Mouse (Mus musculus): ENCODE measurements around the gene Creb3l4. TPM values are rescaled to one million over a fixed set of nuclear protein-coding genes. Genes with fewer than 3 reads are reported as not detected.

Creb3l4 gene
- polyA plus RNA-seq, 1 experiment from 2014 or later = 3.0 TPM

DNA sequence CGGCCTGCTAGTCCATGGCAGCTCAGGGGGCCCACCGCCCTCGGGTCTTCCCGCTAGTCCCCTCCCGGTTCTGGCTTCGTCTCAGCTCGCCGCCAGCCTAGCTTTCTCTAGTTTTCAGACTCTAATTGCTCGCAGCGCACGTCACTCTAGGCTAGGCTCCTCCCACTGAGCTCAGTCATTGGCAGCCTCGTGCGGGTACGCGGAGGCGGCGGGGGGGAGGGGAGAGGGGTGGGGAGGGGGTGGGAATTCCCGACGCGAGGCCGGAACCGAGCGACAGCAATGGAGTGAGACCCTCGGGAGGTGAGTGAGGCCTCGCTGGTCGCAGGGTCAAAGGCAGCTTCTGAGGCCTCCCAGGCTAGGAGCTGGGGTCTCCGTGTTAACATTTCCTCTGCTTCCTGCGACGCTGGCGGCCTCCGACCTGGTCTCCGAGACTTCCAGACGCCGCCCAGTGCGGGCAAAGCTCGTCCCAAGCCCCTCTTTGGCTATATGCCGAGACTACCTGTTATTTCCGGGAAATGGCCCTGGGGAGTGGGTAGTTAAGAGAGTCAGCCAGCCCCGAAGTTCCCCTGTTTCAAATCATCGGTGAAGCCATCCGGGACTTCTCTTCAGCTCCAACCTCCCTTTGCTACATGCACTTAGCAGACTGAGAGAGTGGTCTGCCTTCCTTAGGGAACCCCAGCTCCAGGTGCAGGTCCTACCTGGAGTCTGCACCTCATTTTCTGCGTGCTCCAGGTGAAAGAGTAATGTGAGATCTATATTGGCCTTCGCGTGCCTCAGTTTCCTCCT lies 4.8 kb upstream of the Creb3l4 start, which contains the start of gene Slc39a1:
Gene Slc39a1, plus strand, starts transcription at position 213 of the 786 bp plus-strand sequence.
- Histone ChIP-seq H3K27me3 (no peaks in the 10 kb centered on the region), H3K4me1 (replicated peaks) (peaks cover 32% of the 10 kb centered on the region), H3K9me3 (no peaks in the 10 kb centered on the region), H3K4me2 (peak within 1 kb of the TSS; percentile 89), H3K4me3 (peak within 1 kb of the TSS; percentile 65), H3K36me3 (peaks cover 14% of the 10 kb centered on the region), H3K9ac (peak within 1 kb of the TSS; percentile 83), H3K27ac (peak within 1 kb of the TSS; percentile 94)
- peak; percentile 94 for ATAC-seq (ENCODE audit: low FRiP score)
- under 1% methylated on average over 42 of the region's 44 CpGs for WGBS

DNA sequence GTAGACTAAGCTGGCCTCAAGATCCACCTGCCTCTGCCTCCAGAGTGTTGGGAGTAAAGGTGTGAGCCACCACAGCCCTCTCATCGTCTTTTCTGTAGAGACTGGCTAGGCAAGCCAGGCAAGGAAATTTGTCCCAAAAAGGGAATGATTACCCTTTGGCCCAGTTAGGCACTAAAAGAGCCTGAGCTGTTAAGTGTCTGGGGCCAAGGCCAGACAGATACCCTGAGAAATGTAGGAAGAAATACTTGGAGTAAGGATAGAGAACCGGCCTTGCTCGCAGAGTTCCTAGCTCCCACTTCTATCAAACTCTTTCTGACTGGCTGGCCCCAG lies 4.3 kb upstream of the Creb3l4 start:
- no peaks in the 10 kb centered on the region for H3K9me3 ChIP-seq
- H3K27me3 ChIP-seq = no peaks in the 10 kb centered on the region
- peak overlapping the region; percentile 65 for H3K4me3 ChIP-seq
- whole genome bisulfite sequencing = 0% methylated on average over 3 of the region's 3 CpGs
- H3K4me1 ChIP-seq (replicated peaks) = peaks cover 37% of the 10 kb centered on the region
- peak overlapping the region; percentile 94 for H3K27ac ChIP-seq
- peak overlapping the region; percentile 89 for H3K4me2 ChIP-seq
- peak overlapping the region; percentile 83 for H3K9ac ChIP-seq
- peaks cover 14% of the 10 kb centered on the region for H3K36me3 ChIP-seq
- ATAC-seq (ENCODE audit: low FRiP score) = no peak; the same call in none of the 2 replicates

DNA sequence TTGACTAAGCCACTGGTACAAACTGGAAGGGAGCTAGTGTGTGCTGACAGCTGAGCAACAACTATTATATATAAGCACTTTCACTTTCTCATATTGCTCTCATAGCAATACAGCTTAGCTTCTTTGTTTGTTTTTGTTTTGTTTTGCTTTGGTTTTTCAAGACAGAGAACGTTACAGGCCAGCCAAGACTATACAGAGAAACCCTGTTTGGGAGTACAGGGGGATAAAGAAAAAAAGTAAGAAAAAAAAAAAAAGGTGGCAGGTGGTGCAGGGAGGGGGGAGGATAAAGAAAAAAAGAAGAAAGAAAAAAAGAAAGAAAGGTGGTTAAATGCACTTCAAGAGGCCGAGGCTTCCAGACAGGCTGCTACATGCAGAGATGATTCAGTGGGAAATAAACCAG lies 2.1 kb upstream of the Creb3l4 start:
- Histone ChIP-seq H3K4me1 (replicated peaks) (peaks cover 29% of the 10 kb centered on the region), H3K36me3 (no peaks in the 10 kb centered on the region), H3K9me3 (no peaks in the 10 kb centered on the region), H3K27me3 (no peaks in the 10 kb centered on the region), H3K4me2 (no peak overlapping the region), H3K27ac (no peak overlapping the region), H3K4me3 (no peak overlapping the region), H3K9ac (no peak overlapping the region)
- 77% methylated on average over 2 of the region's 2 CpGs for WGBS
- no peak for ATAC-seq (ENCODE audit: low FRiP score)

- Histone ChIP-seq H3K27me3 (no peaks in the 10 kb centered on the region), H3K27ac (no peak overlapping the region), H3K9me3 (no peaks in the 10 kb centered on the region), H3K4me1 (replicated peaks) (peaks cover 11% of the 10 kb centered on the region), H3K4me3 (no peak overlapping the region), H3K36me3 (no peaks in the 10 kb centered on the region), H3K9ac (no peak overlapping the region), H3K4me2 (no peak overlapping the region)
- WGBS = 87% methylated on average over 10 of the region's 10 CpGs
- ATAC-seq (ENCODE audit: low FRiP score) = no peak
Observed at GRCm38 (mm10) chr3:90241669-90242358, 1.5 kb downstream of the Creb3l4 start.

DNA sequence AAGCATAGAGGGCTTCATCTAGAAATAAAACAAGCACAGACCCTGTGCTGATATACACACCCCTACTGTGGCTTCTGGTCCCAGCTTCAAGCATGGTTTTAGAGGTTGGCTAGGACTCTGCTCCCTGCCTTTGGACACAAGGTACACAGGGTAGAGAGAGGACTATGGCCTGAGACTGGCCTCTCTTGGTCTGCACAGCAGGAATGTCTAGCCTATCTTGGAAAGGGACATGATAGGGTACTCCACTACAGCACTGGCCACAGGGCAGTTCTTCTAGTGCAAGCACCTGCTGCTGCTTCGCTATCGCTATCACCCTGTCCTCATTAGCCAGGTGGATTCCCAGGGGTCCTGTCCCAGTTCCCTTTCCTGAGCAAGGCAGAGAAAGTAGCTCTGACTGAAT lies 2.1 kb downstream of the Creb3l4 start:
- Histone ChIP-seq H3K36me3 (peaks cover 3% of the 10 kb centered on the region; the same call in 1 of the 2 replicates), H3K27me3 (no peaks in the 10 kb centered on the region), H3K4me1 (replicated peaks) (peaks cover 11% of the 10 kb centered on the region), H3K9me3 (no peaks in the 10 kb centered on the region), H3K27ac (no peak overlapping the region), H3K9ac (no peak overlapping the region), H3K4me3 (no peak overlapping the region), H3K4me2 (no peak overlapping the region)
- ATAC-seq (ENCODE audit: low FRiP score) = no peak
- WGBS = 94% methylated on average over 2 of the region's 2 CpGs

GRCm38 (mm10) chr3:90231507-90232333 lies 11.6 kb downstream of the Creb3l4 start, which contains the start of gene Jtb:
TSS of gene Jtb (plus strand) at chr3:90231597.
- ATAC-seq (ENCODE audit: low FRiP score) = peak; percentile 97
- peaks cover 26% of the 10 kb centered on the region for H3K36me3 ChIP-seq
- peak within 1 kb of the TSS; percentile 90 for H3K27ac ChIP-seq
- peak within 1 kb of the TSS; percentile 92 for H3K4me2 ChIP-seq
- no peaks in the 10 kb centered on the region for H3K9me3 ChIP-seq
- peak within 1 kb of the TSS; percentile 79 for H3K4me3 ChIP-seq
- H3K4me1 ChIP-seq (replicated peaks) = peaks cover 16% of the 10 kb centered on the region
- peak within 1 kb of the TSS; percentile 83 for H3K9ac ChIP-seq
- H3K27me3 ChIP-seq = no peaks in the 10 kb centered on the region
- under 1% methylated on average over 61 of the region's 61 CpGs for WGBS

GRCm38 (mm10) chr3:90231075-90231474 lies 12.2 kb downstream of the Creb3l4 start:
- no peaks in the 10 kb centered on the region for H3K9me3 ChIP-seq
- H3K27me3 ChIP-seq = no peaks in the 10 kb centered on the region
- H3K36me3 ChIP-seq = peaks cover 21% of the 10 kb centered on the region
- ATAC-seq (ENCODE audit: low FRiP score) = no peak; the same call in 1 of the 2 replicates
- 19% methylated on average over 8 of the region's 8 CpGs for WGBS
- H3K4me3 ChIP-seq = peak overlapping the region; percentile 79
- peak overlapping the region; percentile 92 for H3K4me2 ChIP-seq
- peak overlapping the region; percentile 83 for H3K9ac ChIP-seq
- peak overlapping the region; percentile 90 for H3K27ac ChIP-seq
- peaks cover 16% of the 10 kb centered on the region for H3K4me1 ChIP-seq (replicated peaks)

- Histone ChIP-seq H3K4me2 (no peak overlapping the region), H3K36me3 (peaks cover 6% of the 10 kb centered on the region), H3K4me1 (replicated peaks) (peaks cover 22% of the 10 kb centered on the region), H3K9ac (no peak overlapping the region), H3K4me3 (no peak overlapping the region), H3K9me3 (no peaks in the 10 kb centered on the region), H3K27ac (no peak overlapping the region), H3K27me3 (no peaks in the 10 kb centered on the region)
- WGBS = 85% methylated on average over 10 of the region's 10 CpGs
- no peak for ATAC-seq (ENCODE audit: low FRiP score)
Observed at GRCm38 (mm10) chr3:90224331-90224730, 19.0 kb downstream of the Creb3l4 start.

DNA sequence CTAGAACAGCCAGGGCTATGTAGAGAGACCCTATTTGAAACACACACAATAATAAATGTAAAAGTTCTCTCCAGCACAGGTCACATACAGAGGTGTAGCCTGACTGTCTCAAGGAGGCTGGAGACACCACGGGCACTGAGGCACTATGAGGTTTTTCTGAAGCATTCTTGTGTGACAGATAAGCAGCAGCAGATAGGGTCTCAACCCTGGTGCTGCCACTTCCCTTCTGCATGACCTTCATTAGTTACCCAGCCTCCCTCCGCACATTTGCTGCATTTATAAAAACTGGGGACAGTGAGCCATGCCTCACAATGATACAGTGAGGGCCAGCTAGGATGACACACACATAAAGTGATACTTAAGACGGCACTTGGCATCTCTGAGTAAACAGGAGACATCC lies 20.4 kb downstream of the Creb3l4 start:
- H3K4me2 ChIP-seq = no peak overlapping the region

DNA sequence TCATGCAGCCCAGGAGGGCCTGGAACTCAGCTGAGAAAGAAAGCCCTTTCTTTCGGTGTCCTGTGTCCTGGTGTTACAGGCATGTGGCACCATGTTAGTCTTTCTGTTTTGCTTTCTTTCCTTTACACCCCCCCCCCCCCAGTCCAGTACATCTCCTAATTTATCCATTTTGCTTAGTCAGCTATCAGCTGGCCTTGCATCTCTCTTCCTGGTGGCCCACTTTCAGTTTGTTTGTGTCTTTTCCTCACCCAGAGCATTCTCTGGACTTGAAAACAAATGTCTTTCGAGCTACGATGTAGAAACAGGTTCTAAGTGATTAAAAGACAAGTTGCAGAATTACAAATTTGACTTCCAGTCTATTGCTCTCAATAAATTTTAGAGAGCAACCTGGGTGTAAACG lies 20.9 kb downstream of the Creb3l4 start:
- Histone ChIP-seq H3K9ac (no peak overlapping the region), H3K4me3 (no peak overlapping the region), H3K27ac (no peak overlapping the region), H3K4me2 (no peak overlapping the region), H3K9me3 (no peaks in the 10 kb centered on the region), H3K36me3 (peaks cover 6% of the 10 kb centered on the region), H3K27me3 (no peaks in the 10 kb centered on the region), H3K4me1 (replicated peaks) (peaks cover 22% of the 10 kb centered on the region)
- 90% methylated on average over 4 of the region's 4 CpGs for WGBS
- no peak for ATAC-seq (ENCODE audit: low FRiP score)

More for the DNA sequence above, 20.4 kb downstream of the Creb3l4 start:
- Histone ChIP-seq H3K4me1 (replicated peaks) (peaks cover 22% of the 10 kb centered on the region), H3K27me3 (no peaks in the 10 kb centered on the region), H3K27ac (no peak overlapping the region), H3K4me3 (no peak overlapping the region), H3K9me3 (no peaks in the 10 kb centered on the region), H3K9ac (no peak overlapping the region), H3K36me3 (peaks cover 6% of the 10 kb centered on the region)
- ATAC-seq (ENCODE audit: low FRiP score) = no peak
- 84% methylated on average over 3 of the region's 3 CpGs for WGBS

DNA sequence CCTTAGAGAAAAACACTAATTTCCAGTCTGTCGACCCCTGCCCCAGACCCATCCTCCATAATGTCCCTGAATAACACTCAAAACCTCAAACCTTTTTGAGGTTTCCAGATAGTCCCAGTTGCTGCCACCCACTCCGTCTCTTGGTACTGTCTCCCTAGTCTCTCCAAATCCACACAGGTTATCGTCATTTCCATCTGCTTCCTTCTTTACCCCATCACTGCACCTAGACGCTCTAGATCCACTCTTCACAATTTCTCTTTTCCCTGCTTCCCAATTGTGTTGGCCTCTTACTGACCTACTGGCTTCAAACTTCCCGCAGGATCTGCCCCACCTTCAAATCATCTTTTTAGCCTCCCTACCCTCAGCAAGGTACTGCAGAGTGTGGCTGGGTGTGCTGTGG lies 22.2 kb downstream of the Creb3l4 start:
- H3K4me3 ChIP-seq = peak overlapping the region; percentile 38
- H3K4me1 ChIP-seq (replicated peaks) = peaks cover 22% of the 10 kb centered on the region
- no peak for ATAC-seq (ENCODE audit: low FRiP score)
- H3K27me3 ChIP-seq = no peaks in the 10 kb centered on the region
- no peak overlapping the region for H3K27ac ChIP-seq
- H3K4me2 ChIP-seq = peak overlapping the region; percentile 82
- peaks cover 6% of the 10 kb centered on the region for H3K36me3 ChIP-seq
- peak overlapping the region; percentile 65; the same call in 1 of the 2 replicates for H3K9ac ChIP-seq
- no peaks in the 10 kb centered on the region for H3K9me3 ChIP-seq
- WGBS = 29% methylated on average over 5 of the region's 5 CpGs

- Histone ChIP-seq H3K9ac (peak overlapping the region; percentile 65), H3K9me3 (no peaks in the 10 kb centered on the region), H3K36me3 (peaks cover 2% of the 10 kb centered on the region), H3K27me3 (no peaks in the 10 kb centered on the region), H3K4me3 (peak overlapping the region; percentile 38), H3K27ac (peak overlapping the region; percentile 41; the same call in 1 of the 2 replicates), H3K4me2 (peak overlapping the region; percentile 82), H3K4me1 (replicated peaks) (peaks cover 22% of the 10 kb centered on the region)
- peak; percentile 72 for ATAC-seq (ENCODE audit: low FRiP score)
- 1% methylated on average over 17 of the region's 20 CpGs for WGBS
Observed at GRCm38 (mm10) chr3:90220531-90220951, 22.8 kb downstream of the Creb3l4 start.
